Mouse (Mus musculus): Measurements from ENCODE around the gene 4930524J08Rik.

Gene 4930524J08Rik

GRCm38 (mm10) chr5:100003895-100004294 lies 25.0 kb downstream of the 4930524J08Rik start:
- no peak for DNase-seq (ENCODE audit: extremely low spot score, low spot score)

- no peak for DNase-seq (ENCODE audit: extremely low spot score, low spot score)
Measured at GRCm38 (mm10) chr5:100005431-100005830, 26.6 kb downstream of the 4930524J08Rik start.

GRCm38 (mm10) chr5:100005896-100006295 lies 27.0 kb downstream of the 4930524J08Rik start:
- DNase-seq (ENCODE audit: extremely low spot score, low spot score), result no peak

DNA sequence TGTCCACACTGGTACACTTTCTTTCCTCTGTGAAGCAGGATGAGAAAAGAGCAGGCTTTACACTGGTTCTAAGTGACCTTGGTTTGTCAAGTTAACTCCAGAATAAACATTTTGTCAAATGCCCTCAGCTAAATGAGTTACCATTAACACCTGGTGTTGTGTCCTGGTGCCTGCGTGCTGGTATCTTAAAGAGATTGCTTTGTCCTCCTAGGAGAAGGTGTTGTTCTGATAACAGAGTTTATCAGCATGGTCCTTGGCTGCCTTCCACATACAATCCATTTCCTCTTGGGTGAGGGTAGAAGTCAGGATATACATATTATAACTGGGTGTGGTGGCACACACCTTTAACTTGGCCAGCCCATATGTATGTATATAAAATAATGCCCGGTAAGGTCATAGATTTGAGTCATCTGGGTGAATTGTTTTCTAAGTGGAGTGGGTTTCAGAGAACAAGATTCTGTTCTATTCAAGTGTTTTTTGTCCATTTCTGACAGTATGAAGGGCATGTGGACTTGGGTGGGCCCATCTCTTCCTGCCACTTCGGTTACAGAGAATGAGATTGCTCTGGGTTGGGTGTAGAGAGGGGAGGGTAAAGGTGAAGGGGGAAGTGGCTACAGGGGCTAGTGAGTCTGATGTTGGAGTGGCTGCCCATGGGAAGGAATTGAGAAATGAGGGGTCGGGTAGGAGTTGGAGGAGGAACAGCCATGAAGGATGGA lies 27.6 kb downstream of the 4930524J08Rik start:
- DNase-seq (ENCODE audit: extremely low spot score, low spot score), result no peak

DNA sequence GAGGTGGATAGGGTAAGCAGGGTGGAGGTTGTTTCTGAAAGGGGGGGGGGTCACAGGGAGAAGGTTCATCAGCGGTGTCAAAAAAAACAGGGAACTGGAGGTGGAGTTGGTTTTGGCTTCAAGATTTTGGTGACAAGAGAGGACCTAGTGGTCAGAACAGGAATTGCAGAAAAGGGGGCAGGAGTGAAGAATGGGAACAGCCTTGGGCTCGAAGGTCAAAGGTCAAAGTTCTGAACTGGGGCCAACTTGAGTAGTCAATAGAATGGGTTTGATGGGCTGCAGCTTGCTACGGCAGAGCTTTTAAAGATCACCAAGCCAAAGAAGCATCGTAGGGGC lies 28.1 kb downstream of the 4930524J08Rik start:
- DNase-seq (ENCODE audit: extremely low spot score, low spot score), result no peak

GRCm38 (mm10) chr5:100008485-100008884 lies 29.6 kb downstream of the 4930524J08Rik start:
- DNase-seq (ENCODE audit: extremely low spot score, low spot score), result no peak

- no peak for DNase-seq (ENCODE audit: extremely low spot score, low spot score)
Measured at GRCm38 (mm10) chr5:100012599-100012998, 33.7 kb downstream of the 4930524J08Rik start.

GRCm38 (mm10) chr5:100020089-100020488 lies 41.2 kb downstream of the 4930524J08Rik start:
- no peak for DNase-seq (ENCODE audit: extremely low spot score, low spot score)

- DNase-seq (ENCODE audit: extremely low spot score, low spot score), result no peak
Measured at GRCm38 (mm10) chr5:100024403-100024802, 45.5 kb downstream of the 4930524J08Rik start.

DNA sequence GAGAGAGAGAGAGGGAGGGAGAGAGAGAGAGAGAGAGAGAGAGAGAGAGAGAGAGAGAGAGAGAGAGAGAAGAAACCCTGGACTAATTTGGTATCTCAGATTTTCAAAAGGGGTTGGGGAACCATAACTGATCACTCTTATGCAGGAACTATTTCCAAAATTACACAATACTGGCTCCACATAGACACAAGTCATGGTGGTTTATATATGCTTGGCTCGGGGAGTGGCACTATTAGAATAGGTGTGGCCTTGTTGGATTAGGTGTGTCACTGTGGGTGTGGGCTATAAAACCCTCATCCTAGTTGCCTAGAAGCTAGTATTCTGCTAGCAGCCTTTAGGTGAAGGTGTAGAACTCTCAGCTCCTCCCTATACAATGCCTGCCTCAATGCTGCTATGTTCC lies 46.0 kb downstream of the 4930524J08Rik start:
- no peak for DNase-seq (ENCODE audit: extremely low spot score, low spot score)
